Mouse (Mus musculus) hindbrain, embryonic 11.5 days (tissue): ENCODE results near the gene Cd40. TPM values are rescaled to one million over a fixed set of nuclear protein-coding genes. Genes with fewer than 3 reads are reported as not detected.
A peak's percentile ranks its signal among the peaks of the same experiment; 100 is the strongest.

ENCODE experiments used
- ATAC-seq: fragments of 200-750 bp; cut with Nextera tagmentation; 2 replicates; pipeline ENCODE4 v1.8.0; 2017; ENCODE audit warnings: mild to moderate bottlenecking, moderate TSS enrichment, moderate library complexity; ENCODE audit not compliant: low FRiP score
- DNase-seq: peaks from one replicate; pipeline ENCODE4 v3.0.0-alpha.2; 2015; ENCODE audit warnings: low spot score
- H3K27ac ChIP-seq: fragments of 300-500 bp; sonication (generic); 2 replicates; pipeline ENCODE4 v1.5.1; 2014; ENCODE audit warnings: mild to moderate bottlenecking, low read depth, low read length
- H3K27me3 ChIP-seq: fragments of 300-500 bp; sonication (generic); 2 replicates; pipeline ENCODE4 v1.6.1; 2014; ENCODE audit warnings: mild to moderate bottlenecking, low read length, moderate library complexity, mixed read lengths; ENCODE audit not compliant: control insufficient read depth, insufficient read depth
- H3K36me3 ChIP-seq: fragments of 300-500 bp; sonication (generic); 2 replicates; pipeline ENCODE4 v1.6.1; 2014; ENCODE audit warnings: mild to moderate bottlenecking, low read length, moderate library complexity, mixed read lengths; ENCODE audit not compliant: control insufficient read depth, insufficient read depth
- H3K4me1 ChIP-seq: fragments of 300-500 bp; sonication (generic); replicated peaks from 2 replicates; pipeline ENCODE4 v1.6.1; 2014; ENCODE audit warnings: low read length, mixed read lengths; ENCODE audit not compliant: control insufficient read depth, insufficient read depth
- H3K4me2 ChIP-seq: fragments of 300-500 bp; sonication (generic); replicated peaks from 2 replicates; pipeline ENCODE4 v1.6.1; 2014; ENCODE audit warnings: mild to moderate bottlenecking, low read depth, low read length
- H3K4me3 ChIP-seq: fragments of 300-500 bp; sonication (generic); 2 replicates; pipeline ENCODE4 v1.5.1; 2014; ENCODE audit warnings: low read depth, low read length
- H3K9ac ChIP-seq: fragments of 300-500 bp; sonication (generic); 2 replicates; pipeline ENCODE4 v1.6.1; 2014; ENCODE audit warnings: low read depth, low read length
- H3K9me3 ChIP-seq: fragments of 300-500 bp; sonication (generic); 2 replicates; pipeline ENCODE4 v1.6.1; 2016; ENCODE audit warnings: low read length; ENCODE audit not compliant: control insufficient read depth
- WGBS: fragments of 180-500 bp; shearing (Covaris S2); extraction: QIAGEN DNeasy Blood & Tissue Kit; methylation state at CpG from one replicate; pipeline ENCODE4 v1.1.7; 2014; 5-methylcytosine and 5-hydroxymethylcytosine counted together
- polyA plus RNA-seq: library from polyadenylated mRNA; unstranded; fragments of >200 nt; fragmentation: Nextera tagmentation; extraction: Ambion mirVana; gene quantifications from 2 replicates; pipeline ENCODE4 v1.2.1, GENCODE M21; 2014

The Cd40 gene
- polyA plus RNA-seq, 1 experiment from 2014 or later: 4.9 TPM

GRCm38 (mm10) chr2:165064489-165064888 lies 9.1 kb downstream of the Cd40 start:
- Histone ChIP-seq H3K4me3 (no peak overlapping the region), H3K9ac (no peak overlapping the region), H3K27ac (no peak overlapping the region), H3K36me3 (no peaks in the 10 kb centered on the region), H3K4me2 (no peak overlapping the region), H3K4me1 (no peaks in the 10 kb centered on the region), H3K27me3 (no peaks in the 10 kb centered on the region), H3K9me3 (no peaks in the 10 kb centered on the region)
- DNase-seq (no peak), ATAC-seq (no peak)
- 76% methylated on average over 7 of the region's 7 CpGs for WGBS

- Histone ChIP-seq H3K27me3 (peaks cover 4% of the 10 kb centered on the region), H3K9ac (no peak overlapping the region), H3K27ac (no peak overlapping the region), H3K4me2 (no peak overlapping the region), H3K4me3 (no peak overlapping the region), H3K9me3 (no peaks in the 10 kb centered on the region), H3K4me1 (no peaks in the 10 kb centered on the region), H3K36me3 (no peaks in the 10 kb centered on the region)
- no peak for DNase-seq
- ATAC-seq: no peak
- WGBS: 67% methylated on average over 2 of the region's 2 CpGs
Observed at GRCm38 (mm10) chr2:165068806-165069205, 13.4 kb downstream of the Cd40 start.

GRCm38 (mm10) chr2:165070096-165070816 lies 14.8 kb downstream of the Cd40 start:
- Histone ChIP-seq H3K27ac (no peak overlapping the region), H3K27me3 (peaks cover 10% of the 10 kb centered on the region), H3K9me3 (no peaks in the 10 kb centered on the region), H3K9ac (peak overlapping the region; percentile 19; the same call in 1 of the 2 replicates), H3K4me1 (no peaks in the 10 kb centered on the region), H3K4me3 (no peak overlapping the region), H3K4me2 (peak overlapping the region; percentile 28; the same call in 1 of the 2 replicates), H3K36me3 (no peaks in the 10 kb centered on the region)
- DNase-seq: peak; percentile 84
- ATAC-seq: peak; percentile 35; the same call in 1 of the 2 replicates
- 19% methylated on average over 23 of the region's 23 CpGs for WGBS

GRCm38 (mm10) chr2:165073381-165073781 lies 18.0 kb downstream of the Cd40 start:
- Histone ChIP-seq H3K4me1 (peaks cover 11% of the 10 kb centered on the region), H3K9me3 (no peaks in the 10 kb centered on the region), H3K27ac (no peak overlapping the region), H3K9ac (no peak overlapping the region), H3K4me2 (no peak overlapping the region), H3K36me3 (no peaks in the 10 kb centered on the region), H3K27me3 (peaks cover 22% of the 10 kb centered on the region), H3K4me3 (no peak overlapping the region)
- WGBS: 22% methylated on average over 9 of the region's 9 CpGs
- DNase-seq (no peak), ATAC-seq (no peak)

GRCm38 (mm10) chr2:165074081-165074884 lies 18.9 kb downstream of the Cd40 start:
- no peak for DNase-seq
- no peak for ATAC-seq
- Histone ChIP-seq H3K36me3 (no peaks in the 10 kb centered on the region), H3K4me3 (no peak overlapping the region), H3K27me3 (peaks cover 27% of the 10 kb centered on the region), H3K9ac (no peak overlapping the region), H3K27ac (no peak overlapping the region), H3K9me3 (no peaks in the 10 kb centered on the region), H3K4me1 (peaks cover 11% of the 10 kb centered on the region), H3K4me2 (no peak overlapping the region)
- 55% methylated on average over 11 of the region's 11 CpGs for WGBS

GRCm38 (mm10) chr2:165074937-165075336 lies 19.5 kb downstream of the Cd40 start:
- no peak overlapping the region for H3K4me3 ChIP-seq
- no peak overlapping the region for H3K27ac ChIP-seq
- no peak overlapping the region for H3K4me2 ChIP-seq
- DNase-seq: peak; percentile 91
- 49% methylated on average over 2 of the region's 2 CpGs for WGBS
- H3K27me3 ChIP-seq: peaks cover 27% of the 10 kb centered on the region
- H3K9ac ChIP-seq: no peak overlapping the region
- ATAC-seq: peak; percentile 31; the same call in 1 of the 2 replicates
- H3K4me1 ChIP-seq: peaks cover 11% of the 10 kb centered on the region
- no peaks in the 10 kb centered on the region for H3K36me3 ChIP-seq
- no peaks in the 10 kb centered on the region for H3K9me3 ChIP-seq

- H3K4me3 ChIP-seq: no peak overlapping the region
- H3K9me3 ChIP-seq: no peaks in the 10 kb centered on the region
- no peak overlapping the region; the same call in 1 of the 2 replicates for H3K27ac ChIP-seq
- ATAC-seq (peak; percentile 66), DNase-seq (peak; percentile 54)
- H3K36me3 ChIP-seq: no peaks in the 10 kb centered on the region
- WGBS: 6% methylated on average over 9 of the region's 9 CpGs
- 0 out of 2 replicates have a peak overlapping the region, but pooled peaks have one; percentile 19 for H3K4me2 ChIP-seq
- peaks cover 25% of the 10 kb centered on the region for H3K27me3 ChIP-seq
- H3K4me1 ChIP-seq: peaks cover 11% of the 10 kb centered on the region
- H3K9ac ChIP-seq: no peak overlapping the region; the same call in 1 of the 2 replicates
Observed at GRCm38 (mm10) chr2:165077055-165077454, 21.6 kb downstream of the Cd40 start.

GRCm38 (mm10) chr2:165078045-165078444 lies 22.6 kb downstream of the Cd40 start:
- Histone ChIP-seq H3K9ac (no peak overlapping the region), H3K4me2 (no peak overlapping the region), H3K9me3 (no peaks in the 10 kb centered on the region), H3K27me3 (peaks cover 25% of the 10 kb centered on the region), H3K27ac (no peak overlapping the region), H3K4me1 (peaks cover 11% of the 10 kb centered on the region), H3K36me3 (no peaks in the 10 kb centered on the region), H3K4me3 (no peak overlapping the region)
- DNase-seq (no peak), ATAC-seq (no peak)
- WGBS: 76% methylated on average over 8 of the region's 8 CpGs
